Mouse (Mus musculus) liver, embryonic 14 days (tissue): ENCODE data around the gene Colq. TPM values are rescaled to one million over a fixed set of nuclear protein-coding genes. Genes with fewer than 3 reads are reported as not detected.

ENCODE experiments used
- polyA plus RNA-seq: library from polyadenylated mRNA; depleted of rRNA; stranded (reverse); fragments of >200 nt; gene quantifications from 2 replicates; pipeline ENCODE4 v1.2.3, GENCODE M21; 2012; rRNA removed

Colq gene
- 0.06 and 0.09 TPM in 2 replicates for polyA plus RNA-seq

DNA sequence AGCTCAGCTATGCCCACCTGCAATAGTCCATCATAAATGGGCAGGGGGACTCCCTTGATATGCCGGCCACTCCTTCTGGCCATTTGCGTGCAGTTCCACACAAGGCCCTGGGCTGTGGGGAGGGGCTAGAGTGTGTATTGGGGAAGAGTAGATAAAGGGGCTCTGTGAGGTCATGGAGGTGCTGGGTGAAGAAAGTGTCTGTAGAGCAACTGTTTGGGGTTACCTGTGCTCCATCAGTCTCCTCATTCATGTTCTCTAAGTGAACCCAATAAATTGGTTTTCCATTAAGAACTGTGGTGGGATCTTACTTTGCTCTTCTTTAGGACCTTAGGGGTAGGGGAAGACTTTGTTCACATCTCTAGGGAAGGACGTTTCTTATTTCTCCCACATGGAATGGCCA lies at the start of gene Colq:
Gene Colq, minus strand, starts transcription at position 101 of the 400 bp plus-strand sequence.

DNA sequence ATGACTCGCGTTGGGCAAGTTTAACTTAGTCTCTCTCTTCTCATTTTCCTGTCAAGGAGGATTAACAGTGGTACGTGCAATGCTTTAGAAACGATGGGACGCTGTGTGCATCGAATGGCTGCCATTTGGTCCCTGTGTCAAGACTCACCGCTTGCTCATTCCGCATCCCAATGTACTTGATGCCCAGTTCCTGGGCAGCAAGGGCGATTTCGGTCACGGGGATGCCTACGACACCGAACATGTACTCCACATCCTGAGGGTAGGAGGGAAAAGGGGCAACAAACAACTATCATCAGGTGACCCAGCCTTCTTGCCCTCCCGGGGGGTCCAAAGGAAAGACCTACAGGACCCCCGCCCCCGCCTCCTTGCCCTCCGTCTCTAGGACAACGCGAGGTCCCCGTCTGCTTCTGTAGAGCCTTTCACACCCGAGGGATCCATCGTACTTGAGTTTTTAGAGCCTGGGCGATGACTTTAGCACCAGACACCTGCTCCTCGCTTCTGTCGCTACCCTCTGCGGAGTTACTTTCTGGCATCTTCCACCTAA lies 49.3 kb upstream of the Colq start, which contains the start of gene Gm49387:
Gene Gm49387, minus strand, starts transcription at position 533 of the 544 bp plus-strand sequence.

DNA sequence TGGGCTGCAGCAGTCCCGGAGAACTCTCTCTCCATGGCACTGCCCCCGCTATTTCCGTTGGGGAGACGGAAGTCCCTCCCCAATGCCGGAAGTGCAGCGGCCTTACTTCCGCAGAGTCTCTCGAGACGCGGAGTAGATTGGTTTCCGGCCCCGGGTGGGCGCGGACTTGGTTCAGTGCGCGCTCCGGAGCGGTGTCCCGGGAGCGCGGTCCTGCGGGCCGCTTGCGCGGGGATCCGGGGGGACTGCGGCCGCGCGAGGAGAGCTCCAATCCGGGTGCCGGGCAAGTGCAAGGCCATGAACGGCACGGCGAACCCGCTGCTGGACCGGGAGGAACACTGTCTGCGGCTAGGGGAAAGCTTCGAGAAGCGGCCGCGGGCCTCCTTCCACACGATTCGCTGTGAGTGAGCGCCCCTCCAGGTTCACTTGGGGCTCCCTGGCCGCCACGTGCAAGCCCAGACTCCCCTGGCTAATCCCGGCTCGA lies 96.1 kb downstream of the Colq start, which contains the start of gene Mettl6:
Gene Mettl6, minus strand, starts transcription at position 66 of the 481 bp plus-strand sequence.

DNA sequence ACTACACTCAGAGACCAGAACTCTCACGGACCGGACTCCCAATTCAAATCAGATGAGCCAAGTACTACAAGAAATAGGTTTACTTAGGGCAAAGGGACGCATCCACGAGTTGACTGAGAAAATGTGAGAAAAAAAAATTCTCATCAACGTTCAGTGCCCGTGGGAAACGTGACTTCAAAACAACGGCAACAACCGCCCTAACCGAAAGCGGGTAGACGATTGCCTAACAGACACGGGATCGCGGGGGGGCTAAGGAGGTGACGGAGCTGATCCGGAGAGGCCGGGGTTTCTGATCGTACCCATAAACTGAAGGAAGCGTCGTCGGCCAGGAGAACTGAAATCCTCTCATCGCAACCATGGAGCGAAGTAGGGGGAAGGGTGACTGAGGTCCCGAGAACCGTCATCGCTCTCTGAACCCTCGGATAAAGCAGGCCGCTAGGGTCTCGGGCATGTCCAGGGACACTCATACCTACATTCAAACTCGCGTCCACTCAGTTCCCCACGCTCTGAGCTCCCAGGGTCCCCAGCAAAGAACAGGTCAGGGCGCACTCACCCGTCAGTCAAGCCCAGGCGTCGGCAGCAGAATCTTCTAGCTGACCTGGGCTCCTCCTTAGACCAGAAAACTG lies 96.7 kb downstream of the Colq start, which contains the start of gene Eaf1:
Gene Eaf1, plus strand, starts transcription at position 51 of the 626 bp plus-strand sequence.

Other genes with a start within 250 kb of the Colq start
- gene Sh3bp5, start 155.3 kb downstream of the Colq start, polyA plus RNA-seq = 15.1 and 16.3 TPM in 2 replicates
- 21.1 and 24.9 TPM in 2 replicates for gene Eaf1, start 96.9 kb downstream of the Colq start, polyA plus RNA-seq
- gene Mettl6, start 96.3 kb downstream of the Colq start, polyA plus RNA-seq = 9.8 and 10.8 TPM in 2 replicates
- gene Gm49387, start 49.5 kb upstream of the Colq start, polyA plus RNA-seq = not detected in 2 replicates
- gene Btd, start 49.7 kb upstream of the Colq start, polyA plus RNA-seq = 7.8 and 8.0 TPM in 2 replicates
- gene Hacl1, start 49.9 kb upstream of the Colq start, polyA plus RNA-seq = 6.5 and 7.2 TPM in 2 replicates
- 4.9 and 5.9 TPM in 2 replicates for gene Ankrd28, start 239.3 kb upstream of the Colq start, polyA plus RNA-seq